Mouse (Mus musculus) CH12.LX (cell line): ENCODE results near the gene Zdhhc18.

Source experiments
- CTCF ChIP-seq, 2 experiments: IDR thresholded peaks in 1 of 2; conservative IDR thresholded peaks in 1 of 2; 2 replicates each; pipeline ENCODE4 v1.5.1; 2011 to 2012; ENCODE audit warnings: low read depth in 2 of 2, low read length in 2 of 2, improper control_type of control experiment in 1 of 2, inconsistent platforms in 1 of 2, mild to moderate bottlenecking in 1 of 2, moderate library complexity in 1 of 2
- ELF1 ChIP-seq: IDR thresholded peaks from 2 replicates; pipeline ENCODE4 v1.6.1; 2014; ENCODE audit warnings: low read depth, mild to moderate bottlenecking, inconsistent platforms, low read length, improper control_type of control experiment
- MAX ChIP-seq: IDR thresholded peaks from 2 replicates; pipeline ENCODE4 v1.6.1; 2011; ENCODE audit warnings: low read length, improper control_type of control experiment
- MXI1 ChIP-seq: IDR thresholded peaks from 2 replicates; pipeline ENCODE4 v1.6.1; 2011; ENCODE audit warnings: mild to moderate bottlenecking, low read depth, low read length, improper control_type of control experiment
- POLR2A ChIP-seq: IDR thresholded peaks from 2 replicates; pipeline ENCODE4 v1.6.1; 2011; ENCODE audit warnings: low read depth, mild to moderate bottlenecking, improper control_type of control experiment, low read length
- TBP ChIP-seq: conservative IDR thresholded peaks from 2 replicates; pipeline ENCODE4 v1.6.1; 2011; ENCODE audit warnings: low read depth, low read length, improper control_type of control experiment

GRCm38 (mm10) chr4:133599116-133599515 lies 50.8 kb downstream of the Zdhhc18 start:
- TF ChIP-seq CTCF (conservative IDR thresholded peaks at IDR 0.05 in 1 of 2, IDR thresholded peaks at IDR 0.05 in 1 of 2; ENCODE audit: low read depth in 2 of 2, low read length in 2 of 2), result no peak
- no peak for TF ChIP-seq POLR2A
- TF ChIP-seq MXI1, result no peak; the same call in 1 of the 2 replicates
- no peak for TF ChIP-seq TBP
- no peak for TF ChIP-seq MAX
- no peak for TF ChIP-seq ELF1
